In the genomic region with DNA sequence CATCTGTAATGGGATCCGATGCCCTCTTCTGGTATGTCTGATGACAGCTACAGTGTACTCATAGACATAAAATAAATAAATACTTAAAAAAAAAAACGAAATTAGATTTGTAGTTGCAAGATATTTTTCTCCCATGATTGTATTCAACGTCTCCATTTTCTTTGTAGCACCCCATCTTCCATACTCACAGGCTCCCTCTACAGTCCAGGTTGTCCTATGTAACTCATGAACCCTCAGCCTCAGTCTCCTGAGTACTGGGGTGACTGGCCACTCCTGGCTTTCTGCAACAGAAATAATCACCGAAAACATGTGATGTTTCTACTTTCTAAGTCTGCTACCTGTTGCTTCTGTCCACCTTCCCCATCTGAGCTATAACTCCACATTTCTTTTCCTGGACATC, we compare ENCODE assay signal across 15 mouse cellular contexts. TPM values are rescaled to one million over a fixed set of nuclear protein-coding genes. Genes with fewer than 3 reads are reported as not detected.
DNase-seq lines count a peak whose midpoint lies in the region; ATAC-seq and TF ChIP-seq lines count a peak whose summit lies in the region.
"Had no signal": no experiment of that assay in that cellular context is flagged by ENCODE, and none has a peak within 500 bp of the region (broad histone marks: within the 10 kb centered on the region; RNA-seq: fewer than 3 reads in every experiment).

No protein-coding gene starts in this region.

- no peaks in the 10 kb centered on the region for H3K79me2 ChIP-seq in heart, adult 2 months (replicated peaks; ENCODE audit: control insufficient read depth, insufficient read depth, low read length)

- TF ChIP-seq EP300 in heart, adult 2 months (IDR thresholded peaks at IDR 0.05; ENCODE audit: insufficient read depth, low read depth, low read length) = no peak
- no peak for TF ChIP-seq EP300 in liver, postnatal 0 days (IDR thresholded peaks at IDR 0.05; ENCODE audit: low read depth)

- H3K4me3 ChIP-seq in heart, adult 2 months = no peak overlapping the region
- no peak overlapping the region for H3K4me3 ChIP-seq in liver, embryonic 13.5 days (replicated peaks)
- no peak overlapping the region for H3K4me3 ChIP-seq in liver, postnatal 0 days (ENCODE audit: low read depth, low read length)

- no peaks in the 10 kb centered on the region for H3K9me3 ChIP-seq in liver, embryonic 13.5 days (replicated peaks)
- H3K9me3 ChIP-seq in liver, postnatal 0 days (ENCODE audit: low read length) = no peaks in the 10 kb centered on the region
- H3K9me3 ChIP-seq: lung, embryonic 15.5 days had no signal

- TF ChIP-seq CTCF in heart, adult 2 months (IDR thresholded peaks at IDR 0.05) = peak; percentile 49
- peak; percentile 53 for TF ChIP-seq CTCF in liver, postnatal 0 days (IDR thresholded peaks at IDR 0.05; ENCODE audit: low read depth)

- no peaks in the 10 kb centered on the region for H3K27me3 ChIP-seq in heart, adult 2 months (ENCODE audit: control insufficient read depth, insufficient read depth, low read length)
- peaks cover 8% of the 10 kb centered on the region; the same call in 1 of the 2 replicates for H3K27me3 ChIP-seq in liver, embryonic 13.5 days
- H3K27me3 ChIP-seq in liver, postnatal 0 days (ENCODE audit: insufficient read depth, low read length) = 0 out of 2 replicates have a peak, but pooled peaks cover 3% of the 10 kb centered on the region
- H3K27me3 ChIP-seq: lung, embryonic 15.5 days had no signal

- no peaks in the 10 kb centered on the region for H3K36me3 ChIP-seq in heart, adult 2 months (ENCODE audit: control insufficient read depth, insufficient read depth, low read length)
- H3K36me3 ChIP-seq in liver, embryonic 13.5 days = no peaks in the 10 kb centered on the region
- H3K36me3 ChIP-seq in liver, postnatal 0 days (replicated peaks; ENCODE audit: insufficient read depth, low read length) = no peaks in the 10 kb centered on the region
- H3K36me3 ChIP-seq: lung, embryonic 15.5 days had no signal

- no peak for ATAC-seq in liver, embryonic 13.5 days (ENCODE audit: low read depth)
- ATAC-seq in liver, postnatal 0 days = no peak
- ATAC-seq: forebrain, embryonic 14.5 days had no signal

- intact Hi-C loops in heart, adult 2 months (cut with DNase I) = no loop called here

- 70% methylated on average over 4 of the region's 4 CpGs for WGBS in heart, adult 2 months
- WGBS in liver, embryonic 13.5 days (ENCODE audit: insufficient replicate concordance) = 52% methylated on average over 4 of the region's 4 CpGs
- WGBS in liver, postnatal 0 days (ENCODE audit: insufficient replicate concordance) = 66% methylated on average over 4 of the region's 4 CpGs

- H3K4me1 ChIP-seq in heart, adult 2 months (ENCODE audit: control insufficient read depth, insufficient read depth, low read length) = peaks cover 5% of the 10 kb centered on the region
- H3K4me1 ChIP-seq in liver, embryonic 13.5 days (replicated peaks) = peaks cover 39% of the 10 kb centered on the region
- peaks cover 19% of the 10 kb centered on the region for H3K4me1 ChIP-seq in liver, postnatal 0 days (ENCODE audit: insufficient read depth)

- TF ChIP-seq POLR2A in heart, adult 2 months (IDR thresholded peaks at IDR 0.05; ENCODE audit: insufficient read depth, low read depth, low read length) = no peak

- DNase-seq in heart, adult 2 months = no peak
- DNase-seq in heart, postnatal 4 days = no peak
- no peak for DNase-seq in liver, embryonic 13.5 days
- no peak for DNase-seq in liver
- DNase-seq in CD4-positive helper T cell, adult 2 months (ENCODE audit: low read depth, low spot score) = peak; percentile 48
- DNase-seq in liver, postnatal 0 days = no peak
- DNase-seq in cerebellum, postnatal 14 days = no peak
- DNase-seq in kidney, postnatal 36 days = no peak
- DNase-seq: cerebellum, adult 18-20 months; heart, postnatal 36 days; kidney, adult 11 months; right cerebral cortex, postnatal 14 days had no signal

- H3K4me2 ChIP-seq in liver, embryonic 13.5 days = 0 out of 2 replicates have a peak overlapping the region, but pooled peaks have one; percentile 99
- H3K4me2 ChIP-seq in liver, postnatal 0 days (ENCODE audit: low read depth, low read length) = no peak overlapping the region
- H3K4me2 ChIP-seq: midbrain, embryonic 11.5 days had no signal

- H3K9ac ChIP-seq in heart, adult 2 months (ENCODE audit: low read depth, low read length) = no peak overlapping the region
- no peak overlapping the region for H3K9ac ChIP-seq in liver, embryonic 13.5 days
- no peak overlapping the region for H3K9ac ChIP-seq in liver, postnatal 0 days (replicated peaks)

- no peak overlapping the region for H3K27ac ChIP-seq in heart, adult 2 months
- H3K27ac ChIP-seq in liver, embryonic 13.5 days = no peak overlapping the region
- H3K27ac ChIP-seq in liver, postnatal 0 days (ENCODE audit: low read depth) = no peak overlapping the region
- H3K27ac ChIP-seq: lung, embryonic 15.5 days had no signal

RNA-seq across cellular contexts. Expression of gene Fgfrl1, which starts 1.0 kb away (rescaled TPM):
- total RNA-seq in heart, adult 2 months (2021) = 10 to 100 TPM; 17.6 to 21.6 TPM
- polyA plus RNA-seq in heart, adult 2 months (2012; rRNA removed) = 33.5 and 36.5 TPM in 2 replicates
- 10 to 100 TPM; 24.7 to 27.0 TPM for total RNA-seq in heart, postnatal 4 days (2021)
- polyA plus RNA-seq in liver, embryonic 13.5 days (2015; fragmentation: Nextera tagmentation; extraction: Ambion mirVana) = 7.5 and 8.8 TPM in 2 replicates
- polyA plus RNA-seq in liver, postnatal 0 days (2015; fragmentation: Nextera tagmentation; extraction: Ambion mirVana) = 5.6 and 5.7 TPM in 2 replicates

RNA-seq across cellular contexts. Expression of gene Slc26a1, which starts 15.8 kb away (rescaled TPM):
- not detected for total RNA-seq in heart, adult 2 months (2021)
- 0.06 and 0.12 TPM in 2 replicates for polyA plus RNA-seq in heart, adult 2 months (2012; rRNA removed)
- total RNA-seq in heart, postnatal 4 days (2021) = under 1 TPM in 1 of 2 experiments, not detected in 1; 0.23 TPM
- 12.0 and 12.7 TPM in 2 replicates for polyA plus RNA-seq in liver, embryonic 13.5 days (2015; fragmentation: Nextera tagmentation; extraction: Ambion mirVana)
- polyA plus RNA-seq in liver, postnatal 0 days (2015; fragmentation: Nextera tagmentation; extraction: Ambion mirVana) = 25.8 and 33.4 TPM in 2 replicates
- total RNA-seq: heart, postnatal 36 days had no signal

RNA-seq across cellular contexts. Expression of gene Dgkq, which starts 21.7 kb away (rescaled TPM):
- 1 to 10 TPM; 5.0 to 6.6 TPM for total RNA-seq in heart, adult 2 months (2021)
- 9.2 and 15.6 TPM in 2 replicates for polyA plus RNA-seq in heart, adult 2 months (2012; rRNA removed)
- 10 to 100 TPM; 11.8 to 16.2 TPM for total RNA-seq in heart, postnatal 4 days (2021)
- polyA plus RNA-seq in liver, embryonic 13.5 days (2015; fragmentation: Nextera tagmentation; extraction: Ambion mirVana) = 2.9 and 3.6 TPM in 2 replicates
- polyA plus RNA-seq in liver, postnatal 0 days (2015; fragmentation: Nextera tagmentation; extraction: Ambion mirVana) = 2.5 TPM in 2 replicates

RNA-seq across cellular contexts. Expression of gene Idua, which starts 31.0 kb away (rescaled TPM):
- total RNA-seq in heart, adult 2 months (2021) = 10 to 100 TPM; 21.7 to 23.2 TPM
- 30.4 and 33.3 TPM in 2 replicates for polyA plus RNA-seq in heart, adult 2 months (2012; rRNA removed)
- total RNA-seq in heart, postnatal 4 days (2021) = 10 to 100 TPM; 12.9 to 15.3 TPM
- polyA plus RNA-seq in liver, embryonic 13.5 days (2015; fragmentation: Nextera tagmentation; extraction: Ambion mirVana) = 3.4 and 3.8 TPM in 2 replicates
- polyA plus RNA-seq in liver, postnatal 0 days (2015; fragmentation: Nextera tagmentation; extraction: Ambion mirVana) = 3.9 and 4.2 TPM in 2 replicates

Comparison
In these comparisons a context has a peak if more than half of its experiments do, and no peak if none do; other contexts are left out.
1. RNA of gene Slc26a1, which starts 15.8 kb away (polyA plus RNA-seq): 25.8 to 33.4 TPM in liver, postnatal 0 days and 12.0 to 12.7 TPM in liver, embryonic 13.5 days; 0.06 to 0.12 TPM in heart, adult 2 months; every median in the first group is over 10 times any median in the second.